Comparison of ENCODE assay signal across 12 mouse cellular contexts in the genomic region with DNA sequence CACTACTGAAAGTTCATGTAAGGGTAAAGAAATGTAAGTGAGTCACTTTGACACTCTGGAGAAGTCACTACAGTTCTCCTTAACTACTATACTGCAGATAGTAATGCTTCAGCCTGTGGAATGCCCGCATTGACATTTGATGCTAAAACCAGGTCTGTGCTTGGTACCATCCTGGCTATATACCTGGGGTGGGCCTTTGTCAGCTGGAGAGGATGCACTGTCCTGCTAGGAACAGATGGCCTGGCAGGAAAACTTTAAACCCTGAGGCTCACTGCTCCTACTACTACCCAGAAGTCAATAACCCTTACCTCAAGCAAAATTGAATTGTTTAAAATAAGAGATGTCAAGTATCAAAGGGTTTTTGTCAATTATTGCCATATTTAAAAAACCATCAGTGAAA. TPM values are rescaled to one million over a fixed set of nuclear protein-coding genes. Genes with fewer than 3 reads are reported as not detected.
"Had no signal": no experiment of that assay in that cellular context is flagged by ENCODE, and none has a peak within 500 bp of the region (broad histone marks: within the 10 kb centered on the region; RNA-seq: fewer than 3 reads in every experiment).

No protein-coding gene starts in this region.

- DNase-seq: kidney, postnatal 10 days; kidney, postnatal 4 days; left cerebral cortex, postnatal 4 days; liver, postnatal 0 days; lung, embryonic 14.5 days; retina, postnatal 1 day; thymus, adult 2 months; thymus, postnatal 14 days; thymus, postnatal 4 days had no signal

RNA-seq across cellular contexts. Expression of gene Pcdh9, which starts 14.5 kb away (rescaled TPM):
- total RNA-seq: megakaryocyte, adult 5-6 weeks; monocyte, adult 5-6 weeks; neutrophil, adult 5-6 weeks had no signal
